Mouse (Mus musculus) cerebellum, postnatal 36 days (tissue): ENCODE measurements at regions not wholly inside any gene's neighbourhood (a gene's known extent, or its start where the extent isn't known, plus 50 kb on each side); places are given as distances from the start of the nearest gene placed in this dataset.

Source experiments
- DNase-seq, 2 experiments: peaks; one replicate each; pipeline ENCODE4 v3.0.0; 2021 to 2022; ENCODE audit warnings: mixed read lengths in 2 of 2

- DNase-seq: no peak
These were observed 477.2 kb upstream of the A1bg start for GRCm38 (mm10) chr15:61399971-61400370.

GRCm38 (mm10) chr15:61398829-61399228, 476.0 kb upstream of the A1bg start:
- DNase-seq: no peak

DNA sequence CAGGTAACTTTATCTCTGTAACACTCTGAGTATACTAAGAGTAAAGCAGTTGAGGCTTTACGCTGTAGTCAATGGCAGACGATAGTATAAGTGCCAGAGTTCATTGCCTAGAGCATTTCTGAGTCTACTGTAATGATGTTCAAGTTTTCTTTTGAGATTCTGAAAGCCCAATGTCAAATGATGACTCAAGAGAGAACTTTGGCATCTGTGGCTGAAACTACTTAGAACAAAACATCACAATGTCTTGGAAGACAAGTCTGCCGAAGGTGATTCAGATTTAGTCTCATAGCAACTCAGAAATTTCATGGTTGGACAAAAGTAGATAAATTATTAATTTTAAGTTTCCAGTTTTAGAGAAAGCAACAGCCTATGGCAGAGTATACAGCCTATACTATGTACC, 474.2 kb upstream of the A1bg start:
- no peak for DNase-seq

GRCm38 (mm10) chr15:61395296-61395826, 472.5 kb upstream of the A1bg start:
- DNase-seq: no peak

DNA sequence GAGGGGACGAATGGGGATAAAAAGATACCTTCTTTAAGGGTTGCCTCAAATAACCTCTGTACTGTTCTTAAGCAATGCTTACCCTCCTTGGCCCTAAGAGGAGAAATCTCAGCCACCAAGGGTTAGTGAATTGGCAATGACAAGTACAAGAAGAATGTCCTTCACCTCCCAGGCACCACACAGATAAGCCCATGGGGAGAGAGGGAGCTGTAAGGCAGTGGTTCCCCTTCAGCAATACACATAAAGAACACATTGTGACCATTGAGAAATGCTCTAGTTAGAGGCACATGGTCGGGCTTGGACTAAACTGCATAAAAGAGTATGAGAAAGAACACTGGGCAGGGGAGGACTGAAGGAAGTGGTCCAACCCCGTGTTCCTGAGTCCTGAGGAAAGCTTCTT, 457.9 kb upstream of the A1bg start:
- no peak for DNase-seq

GRCm38 (mm10) chr15:61366276-61366675, 443.5 kb upstream of the A1bg start:
- DNase-seq: no peak

DNA sequence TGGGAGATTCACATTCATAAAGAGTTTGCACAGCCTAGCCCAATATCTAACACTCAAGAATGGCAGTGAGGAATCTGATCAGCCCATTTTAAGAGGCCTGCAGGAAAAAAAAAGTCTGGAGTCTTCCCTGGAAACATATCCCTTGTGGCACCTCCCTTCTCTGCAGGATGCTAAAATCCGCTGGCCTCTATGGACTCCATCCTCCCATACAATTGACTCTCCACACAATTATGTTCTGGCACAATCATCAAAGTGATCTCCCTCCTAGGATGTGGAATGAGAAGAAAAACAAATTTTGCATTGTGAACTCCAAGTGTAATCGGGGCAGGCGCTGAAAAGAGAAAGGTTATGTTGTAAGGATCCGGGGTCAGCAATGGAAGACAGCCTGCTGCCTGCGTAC, 442.7 kb upstream of the A1bg start:
- no peak for DNase-seq

DNA sequence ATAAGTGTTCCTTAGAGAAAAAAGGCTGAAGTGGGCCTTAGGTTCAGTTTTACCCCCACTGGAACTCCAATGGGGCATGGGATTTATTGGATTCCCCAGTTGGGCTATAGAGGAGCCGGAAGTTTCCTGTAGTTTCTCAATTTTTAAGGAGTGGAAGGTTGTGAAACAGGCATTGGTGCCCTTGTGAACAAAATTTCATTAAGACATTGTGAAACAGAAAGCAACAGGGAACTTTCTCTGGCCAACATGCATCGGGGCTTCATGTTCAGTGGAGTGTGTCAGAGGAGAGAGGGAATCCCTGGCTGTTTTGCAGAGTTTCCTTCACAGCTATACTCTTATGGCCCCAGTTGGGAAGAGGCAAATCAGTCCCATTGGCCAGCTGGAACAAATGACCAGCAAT, 441.6 kb upstream of the A1bg start:
- DNase-seq: no peak

- DNase-seq: no peak
These were observed 438.4 kb upstream of the A1bg start for GRCm38 (mm10) chr15:61361254-61361653.

DNA sequence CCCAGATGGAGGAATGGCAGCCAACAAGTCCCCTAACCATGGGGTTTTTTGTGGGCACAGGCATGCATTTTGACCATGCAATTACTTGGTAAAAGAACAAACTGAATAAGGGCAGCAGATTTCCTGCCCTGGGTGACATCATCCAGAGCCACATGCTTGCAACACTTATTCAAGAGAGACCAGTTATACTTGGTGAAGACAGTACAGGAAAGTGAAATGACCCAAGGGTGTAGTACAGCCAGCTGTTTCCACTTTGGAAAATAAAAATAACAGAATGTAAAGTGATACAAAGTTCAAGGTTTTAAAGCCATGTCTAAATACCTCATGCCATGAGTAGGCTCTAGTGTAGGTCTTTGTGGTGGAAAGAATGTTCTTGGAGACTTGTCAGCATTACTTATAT, 432.5 kb upstream of the A1bg start:
- DNase-seq: no peak

- no peak for DNase-seq
These were observed 429.0 kb upstream of the A1bg start for GRCm38 (mm10) chr15:61351729-61352342.

GRCm38 (mm10) chr15:61345101-61345500, 422.3 kb upstream of the A1bg start:
- DNase-seq: no peak

DNA sequence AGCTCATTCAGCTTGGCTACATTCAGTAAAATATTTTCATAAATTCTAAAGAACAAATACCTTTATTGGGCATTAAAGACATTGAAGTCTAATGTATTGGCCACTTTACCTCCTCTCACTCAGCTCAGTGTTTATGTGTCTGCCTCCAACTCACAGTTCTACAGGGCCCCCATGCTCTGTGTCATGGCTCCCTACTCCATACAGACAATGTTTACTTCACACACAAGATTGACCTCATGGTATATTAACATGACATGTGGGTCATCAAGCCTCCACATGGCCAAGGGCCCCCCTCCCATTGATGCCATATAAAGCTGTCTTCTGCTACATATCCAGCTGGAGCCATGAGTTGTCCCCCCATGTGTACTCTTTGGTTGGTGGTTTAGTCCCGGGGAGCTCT, 419.8 kb upstream of the A1bg start:
- DNase-seq: no peak

DNA sequence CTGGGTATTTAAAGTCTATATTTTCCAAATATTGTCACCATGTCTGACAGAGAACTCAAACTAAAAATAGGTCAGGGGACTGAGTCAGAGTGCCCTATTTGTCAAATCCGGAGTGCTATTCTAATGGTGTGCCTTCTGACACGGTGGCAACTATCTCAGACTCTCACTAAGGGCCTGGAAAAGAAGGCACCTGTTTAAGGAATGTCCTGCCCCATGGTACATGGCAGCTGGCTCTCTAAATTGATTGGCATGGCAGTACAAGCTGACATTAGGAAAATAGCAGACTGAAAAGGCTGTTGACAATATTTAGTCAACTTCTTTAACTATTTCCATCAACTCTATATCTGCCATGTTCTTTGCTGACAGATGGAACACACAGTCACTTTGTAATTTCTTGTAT, 405.1 kb upstream of the A1bg start:
- no peak for DNase-seq

DNA sequence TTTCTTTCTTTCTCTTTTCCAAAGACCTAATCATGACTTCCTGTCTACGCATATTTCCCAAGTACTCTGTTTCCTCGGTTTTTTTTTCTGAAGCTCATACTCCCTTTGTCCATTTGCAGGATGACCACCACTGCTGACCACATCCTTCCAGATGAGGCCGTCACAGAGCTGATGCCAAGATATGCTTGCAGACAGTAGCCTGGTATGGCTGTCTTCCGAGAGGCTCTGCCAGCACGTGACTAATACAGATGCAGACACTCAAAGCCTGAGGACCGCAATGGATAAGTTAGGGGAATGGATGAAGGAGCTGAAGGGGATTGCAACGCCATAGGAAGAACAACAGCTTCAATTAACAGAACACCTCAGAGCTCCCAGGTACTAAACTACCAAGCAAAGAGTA, 399.4 kb upstream of the A1bg start:
- no peak for DNase-seq

DNA sequence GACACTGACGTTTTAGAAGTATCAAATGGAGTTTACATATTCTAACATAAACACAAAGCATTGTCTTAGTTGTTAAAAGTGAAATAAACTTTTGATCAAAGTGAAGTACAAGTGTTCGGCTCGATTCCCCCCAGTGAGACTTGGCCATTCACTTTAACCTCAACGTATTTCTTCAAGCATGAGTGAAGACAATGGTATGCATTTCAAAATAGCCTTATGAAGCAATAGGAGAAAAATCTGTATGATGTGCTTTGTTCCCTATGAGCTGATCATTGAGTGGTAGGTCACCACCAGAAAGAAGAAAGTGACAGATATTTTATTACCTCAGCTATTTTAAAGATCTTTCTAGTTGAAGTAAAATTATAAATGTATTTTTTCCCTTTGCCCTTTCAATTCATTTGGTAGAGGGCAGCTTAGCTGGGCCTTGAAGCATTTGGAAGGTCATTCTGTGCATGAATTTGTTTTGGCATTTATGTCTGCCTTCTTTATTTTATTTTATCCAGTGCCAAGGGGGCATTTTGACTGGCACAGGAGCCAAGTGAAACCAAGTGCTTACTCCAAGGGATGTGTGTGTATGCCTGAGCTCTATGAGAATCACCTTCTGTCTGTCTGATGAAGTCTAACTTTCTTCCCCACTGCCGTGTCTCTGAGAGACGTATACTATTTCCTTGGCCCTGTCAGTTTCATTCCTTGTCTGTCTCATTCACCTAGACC, 386.8 kb upstream of the A1bg start:
- no peak for DNase-seq

GRCm38 (mm10) chr15:61308936-61309335, 386.1 kb upstream of the A1bg start:
- no peak for DNase-seq

- no peak for DNase-seq
These were observed 381.7 kb upstream of the A1bg start for GRCm38 (mm10) chr15:61304546-61304945.

- DNase-seq: no peak
These were observed 377.0 kb upstream of the A1bg start for GRCm38 (mm10) chr15:61299796-61300195.

GRCm38 (mm10) chr15:61297447-61298208, 374.8 kb upstream of the A1bg start:
- DNase-seq: no peak

DNA sequence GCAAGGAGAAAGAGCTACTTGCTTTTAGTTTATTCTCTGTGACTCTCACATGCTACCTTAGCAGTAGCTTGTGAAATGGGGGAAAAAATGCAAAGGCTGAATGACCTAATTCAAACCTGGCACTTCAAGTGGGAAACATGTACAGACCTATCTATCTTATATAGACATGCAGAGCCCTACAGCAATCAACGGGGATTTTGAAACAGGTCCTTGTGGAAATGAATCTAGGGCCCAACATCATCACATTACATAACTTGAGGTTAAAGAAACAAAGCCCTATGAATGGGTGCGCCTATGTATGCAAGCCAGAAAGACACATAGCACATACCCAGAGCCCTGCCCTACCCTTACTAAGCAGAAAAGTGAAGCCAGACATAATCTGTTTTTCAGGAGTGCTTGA, 371.8 kb upstream of the A1bg start:
- DNase-seq: no peak

DNA sequence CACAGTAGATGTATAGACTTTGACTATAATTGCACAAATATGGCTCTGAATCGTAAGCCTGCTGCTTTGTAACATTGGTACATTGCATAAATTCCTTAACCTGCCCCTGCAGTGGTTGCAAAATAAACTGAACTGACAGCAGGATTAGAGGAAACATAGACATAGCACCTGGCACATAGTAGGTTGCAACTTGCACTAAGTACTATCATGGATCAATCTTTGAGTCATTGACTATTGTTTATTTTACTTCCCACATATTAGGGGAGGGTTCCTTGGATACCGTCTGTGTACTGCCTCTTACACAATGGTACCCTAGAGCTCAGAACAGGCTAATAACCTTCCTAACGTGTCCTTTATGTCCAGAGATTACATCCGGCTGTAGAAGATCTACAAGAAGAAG, 371.3 kb upstream of the A1bg start:
- no peak for DNase-seq

DNA sequence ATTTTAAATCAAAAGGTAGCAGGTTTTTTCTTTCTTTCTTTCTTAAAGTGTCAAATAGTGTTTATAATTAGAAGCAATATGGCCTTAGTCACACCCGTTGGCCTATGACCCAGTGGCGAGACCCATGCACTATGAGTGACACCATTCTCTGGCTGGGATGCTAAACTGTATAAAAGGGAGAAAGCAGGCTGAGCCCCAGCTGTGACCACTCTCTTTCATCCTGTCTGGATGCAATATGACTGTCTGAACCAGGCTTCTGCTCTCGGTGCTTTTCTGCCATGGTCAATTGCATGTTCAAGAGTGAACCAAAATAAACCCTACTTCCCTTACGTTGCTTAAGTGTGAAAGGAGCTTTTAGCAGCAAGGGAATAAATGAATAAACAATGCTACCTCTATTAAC, 346.0 kb upstream of the A1bg start:
- DNase-seq: no peak

GRCm38 (mm10) chr15:61259047-61259446, 336.2 kb upstream of the A1bg start:
- DNase-seq: no peak
